Mouse (Mus musculus): ENCODE results near the gene Tmem59. TPM values are rescaled to one million over a fixed set of nuclear protein-coding genes. Genes with fewer than 3 reads are reported as not detected.

The Tmem59 gene
- 76.8 to 87.5 TPM (median 81.0 TPM) in 4 replicates for total RNA-seq (2023)

GRCm38 (mm10) chr4:107178182-107178829 lies at the start of gene Tmem59:
TSS of gene Tmem59 (plus strand) at chr4:107178399.

GRCm38 (mm10) chr4:107178830-107179490 lies 761 bp downstream of the Tmem59 start, which contains the start of gene Tceanc2:
TSS of gene Tceanc2 (minus strand) at chr4:107179116.

GRCm38 (mm10) chr4:107208880-107209279 lies 30.7 kb downstream of the Tmem59 start, which contains the start of gene Ldlrad1:
TSS of gene Ldlrad1 (plus strand) at chr4:107209180.

Other genes with a start within 250 kb of the Tmem59 start
- gene Mrpl37, start 111.5 kb upstream of the Tmem59 start, total RNA-seq (2023) = 69.3 to 77.2 TPM (median 75.1 TPM) in 4 replicates
- gene Cyb5rl, start 111.4 kb upstream of the Tmem59 start, total RNA-seq (2023) = 6.3 to 17.5 TPM (median 12.8 TPM) in 4 replicates
- 0.22 to 0.95 TPM in 2 of 4 replicates, not detected in the others for gene Cdcp2, start 81.5 kb upstream of the Tmem59 start, total RNA-seq (2023)
- 33.6 to 40.0 TPM (median 36.0 TPM) in 4 replicates for gene Tceanc2, start 717 bp downstream of the Tmem59 start, total RNA-seq (2023)
- not detected in 4 replicates for gene Ldlrad1, start 30.8 kb downstream of the Tmem59 start, total RNA-seq (2023)
- gene Lrrc42, start 75.1 kb downstream of the Tmem59 start, total RNA-seq (2023) = 16.1 to 25.8 TPM (median 22.4 TPM) in 4 replicates
- 9.9 to 19.2 TPM (median 13.7 TPM) in 4 replicates for gene Hspb11, start 75.2 kb downstream of the Tmem59 start, total RNA-seq (2023)
- not detected in 4 replicates for gene Dio1, start 128.8 kb downstream of the Tmem59 start, total RNA-seq (2023)
- 37.6 to 46.4 TPM (median 43.4 TPM) in 4 replicates for gene Yipf1, start 136.0 kb downstream of the Tmem59 start, total RNA-seq (2023)
- gene Ndc1, start 189.4 kb downstream of the Tmem59 start, total RNA-seq (2023) = 6.5 to 10.0 TPM (median 8.2 TPM) in 4 replicates

All from B cell, adult 62 days (primary cell).